Mouse (Mus musculus) lung, adult 18-20 months (tissue): ENCODE measurements around the gene Apobr.

ENCODE experiments used
- DNase-seq, 2 experiments: peaks; one replicate each; pipeline ENCODE4 v3.0.0; 2022; ENCODE audit warnings: mixed read lengths in 2 of 2

Gene Apobr

GRCm38 (mm10) chr7:126584506-126584977, at the start of gene Apobr:
Gene Apobr (plus strand): TSS chr7:126584942.
- DNase-seq: peak; percentile 60 to 63

DNA sequence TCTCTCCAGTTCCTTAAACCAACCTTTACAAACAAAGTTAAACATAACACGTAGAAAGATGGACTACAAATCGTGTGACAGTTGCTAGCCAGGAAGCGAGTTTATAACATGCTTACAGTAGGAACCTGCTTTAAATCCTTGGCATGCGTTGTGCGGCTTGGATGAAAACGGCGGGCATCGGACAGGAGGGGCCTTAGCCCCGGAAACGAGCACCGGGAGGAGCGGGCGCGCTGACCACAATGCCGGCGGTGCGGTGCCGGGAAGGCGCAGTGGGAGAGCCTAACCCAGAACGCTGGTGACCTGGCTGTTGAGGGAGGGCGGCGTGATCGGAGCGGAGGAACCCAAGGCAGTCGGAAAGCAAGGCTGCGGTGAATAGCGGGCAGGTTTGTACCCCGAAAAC, 49.0 kb upstream of the Apobr start:
- DNase-seq: peak in 1 of 2 experiments; percentile 13

DNA sequence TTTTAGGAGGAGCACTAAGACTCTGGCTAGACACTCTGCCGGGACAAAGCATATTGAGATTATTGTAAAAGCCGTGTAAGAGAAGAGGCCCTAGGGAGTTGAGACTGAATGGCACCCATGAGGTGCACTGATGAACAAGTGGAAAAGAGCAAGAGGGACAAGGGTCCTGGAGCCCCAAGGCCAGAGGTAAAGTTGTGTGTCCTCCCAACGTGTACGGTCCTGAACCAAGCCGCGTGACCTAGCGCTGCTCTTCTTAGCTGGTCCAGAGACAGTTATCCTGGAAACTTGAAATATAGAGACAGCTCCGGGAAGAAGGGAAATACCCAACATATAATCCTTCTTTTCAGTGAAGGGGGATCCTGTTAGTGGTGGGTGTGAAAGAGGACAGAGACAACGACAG, 48.3 kb upstream of the Apobr start:
- no peak for DNase-seq

GRCm38 (mm10) chr7:126537820-126538585, 46.7 kb upstream of the Apobr start:
- no peak for DNase-seq

GRCm38 (mm10) chr7:126541661-126542060, 43.1 kb upstream of the Apobr start:
- DNase-seq: no peak

DNA sequence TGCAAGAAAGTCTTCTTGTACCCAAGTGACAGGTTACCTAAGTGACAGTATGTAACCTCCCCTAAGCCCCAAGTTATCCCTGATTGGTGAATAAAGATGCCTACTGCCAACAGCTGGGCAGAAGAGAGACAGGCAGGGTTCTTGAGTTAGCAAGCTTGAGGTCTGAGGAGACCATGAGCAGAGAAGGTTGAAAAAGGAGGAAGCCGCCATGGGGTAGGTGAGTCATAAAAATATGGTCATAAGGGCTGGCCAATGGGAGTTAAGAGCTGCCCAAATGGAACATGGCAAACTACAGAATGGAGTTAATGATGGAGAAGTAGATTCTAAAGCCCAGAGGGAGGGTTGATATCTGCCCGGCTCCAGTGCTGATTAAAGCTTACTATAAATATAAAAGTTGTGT, 39.1 kb upstream of the Apobr start:
- no peak for DNase-seq

- no peak for DNase-seq
These were observed 29.9 kb upstream of the Apobr start for GRCm38 (mm10) chr7:126554796-126555195.

GRCm38 (mm10) chr7:126556635-126557034, 28.1 kb upstream of the Apobr start:
- DNase-seq: no peak

GRCm38 (mm10) chr7:126565693-126566092, 19.0 kb upstream of the Apobr start:
- DNase-seq: no peak

- DNase-seq: peak; percentile 87 to 91
These were observed 18.5 kb upstream of the Apobr start, which contains the start of gene Eif3c for GRCm38 (mm10) chr7:126566094-126566765. Gene Eif3c (minus strand): TSS chr7:126566411.

DNA sequence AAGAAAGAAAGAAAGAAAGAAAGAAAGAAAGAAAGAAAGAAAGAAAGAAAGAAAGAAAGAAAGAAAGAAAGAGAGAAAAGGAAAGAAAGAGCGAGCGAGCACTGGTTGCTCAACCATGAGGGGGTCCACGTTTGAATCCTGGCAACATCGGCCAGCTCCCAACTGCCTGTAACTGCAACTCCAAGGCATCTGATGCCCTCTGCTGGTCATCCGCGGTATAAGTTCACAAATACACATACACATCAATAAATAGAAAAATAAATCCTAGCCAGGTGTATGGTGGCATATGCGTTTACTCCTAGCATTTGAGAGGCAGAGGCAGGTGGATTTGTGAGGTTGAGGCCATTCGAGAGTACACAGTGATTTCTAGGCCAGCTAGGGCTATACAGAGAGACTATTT, 7.8 kb upstream of the Apobr start:
- peak; percentile 40 to 56 for DNase-seq

- DNase-seq: peak; percentile 61 to 63
These were observed 5.6 kb upstream of the Apobr start for GRCm38 (mm10) chr7:126579172-126579571.

DNA sequence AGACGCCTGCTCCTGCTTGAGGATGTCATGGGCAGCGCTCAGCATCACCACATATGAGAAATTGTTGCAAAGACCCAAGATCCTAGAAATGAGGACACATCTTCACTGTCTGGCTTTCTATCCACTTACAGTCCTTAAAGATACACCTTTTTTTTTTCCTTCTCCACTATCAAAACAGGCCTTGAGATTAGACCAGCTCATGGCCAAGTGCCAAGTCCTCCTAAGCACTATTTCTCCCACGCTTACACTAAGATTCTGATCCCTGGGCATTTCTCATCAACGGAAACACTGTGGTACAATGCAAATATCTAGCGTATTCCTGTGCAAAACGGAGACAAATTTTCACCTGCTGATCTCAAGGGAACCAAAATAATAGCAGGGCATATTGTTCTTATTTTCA, 3.1 kb upstream of the Apobr start:
- no peak for DNase-seq

- DNase-seq: peak; percentile 49
These were observed 2.0 kb upstream of the Apobr start for GRCm38 (mm10) chr7:126582759-126583158.

DNA sequence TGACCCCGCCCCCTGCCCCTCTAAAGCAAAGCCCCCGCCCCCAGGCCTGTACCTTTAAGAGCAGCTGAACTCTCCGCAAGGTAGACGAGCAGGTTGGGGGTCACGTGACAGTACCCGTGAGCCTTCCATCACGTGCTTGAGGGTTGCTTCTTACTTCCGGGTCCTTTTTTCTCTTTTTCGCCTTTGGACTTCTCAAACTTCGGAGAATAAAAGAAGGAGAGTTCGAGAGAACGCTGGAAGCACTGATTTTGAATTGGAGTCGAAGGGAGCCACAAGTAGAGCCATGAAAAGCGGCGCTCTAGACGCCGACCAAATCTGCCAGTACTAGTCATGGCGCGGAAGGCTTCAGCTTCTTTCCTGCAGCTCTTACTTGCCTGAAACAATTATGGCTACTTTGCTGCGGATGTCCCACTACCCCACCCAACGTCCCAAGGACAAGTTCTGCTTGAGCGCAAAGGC, 1.5 kb upstream of the Apobr start:
- peak; percentile 88 to 90 for DNase-seq

- DNase-seq: no peak
These were observed 981 bp upstream of the Apobr start for GRCm38 (mm10) chr7:126583761-126584160.

DNA sequence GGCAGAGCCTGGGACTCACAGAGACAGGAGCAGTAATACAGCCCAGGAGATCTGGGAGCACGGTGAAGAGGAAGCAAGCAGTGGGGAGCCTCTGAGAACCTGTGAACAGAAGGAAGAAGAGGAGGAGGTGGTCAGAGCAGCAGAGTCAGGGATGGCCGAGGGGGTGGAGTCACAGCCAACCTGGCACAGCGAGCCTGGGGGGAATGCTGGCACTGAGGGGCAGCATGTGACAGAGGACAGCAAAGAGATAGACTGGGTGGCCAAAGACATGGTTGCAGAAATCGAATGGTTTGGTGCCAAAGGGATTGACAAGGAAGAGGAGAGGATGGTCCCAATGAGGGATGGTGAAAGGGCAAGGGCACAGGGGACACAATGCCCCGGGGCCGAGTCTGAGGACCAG, 975 bp downstream of the Apobr start, which contains the start of gene Cln3:
TSS of gene Cln3 (minus strand) at position 101 of the 400 bp plus-strand sequence.
- no peak for DNase-seq

DNA sequence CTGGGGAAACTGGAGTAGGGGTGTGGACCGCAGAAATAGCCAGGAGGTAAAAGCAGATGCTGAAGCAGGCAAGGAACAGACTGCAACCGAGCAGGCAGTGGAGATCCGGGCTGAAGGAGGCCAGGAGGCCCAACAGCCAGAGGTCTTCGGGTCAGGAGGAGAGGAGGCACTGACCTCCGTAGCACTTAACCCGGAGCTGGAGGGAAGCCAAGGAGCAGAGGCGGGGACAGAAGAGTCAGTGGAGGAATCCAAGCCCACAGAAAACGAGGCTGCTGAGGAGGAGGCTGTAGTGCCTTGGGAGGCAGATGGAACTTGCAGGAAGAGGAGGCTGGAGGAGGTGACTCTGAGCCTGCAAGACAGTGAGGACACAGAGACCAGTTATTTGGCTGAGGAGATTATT, 2.1 kb downstream of the Apobr start:
- DNase-seq: peak; percentile 79 to 80

DNA sequence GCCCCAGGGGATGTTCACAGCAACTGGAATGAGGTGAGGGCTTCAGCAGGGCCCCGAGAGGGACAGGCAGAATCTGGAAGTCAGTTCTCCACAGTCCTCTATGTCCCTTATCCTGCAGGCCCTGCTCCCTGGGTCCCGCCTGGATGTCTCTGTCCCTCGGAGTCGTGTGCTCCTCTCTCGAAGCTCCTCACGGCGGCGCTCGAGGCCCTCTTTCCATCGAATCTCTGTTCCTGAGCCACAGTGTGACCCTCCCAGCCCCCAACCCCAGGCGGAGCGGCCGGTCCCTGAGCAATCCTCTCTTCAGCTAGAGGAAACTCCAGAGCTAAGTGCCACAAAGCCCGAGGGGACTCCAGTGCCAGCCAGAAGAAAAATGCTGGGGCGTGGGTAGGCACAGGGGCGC, 3.0 kb downstream of the Apobr start:
- peak; percentile 63 to 74 for DNase-seq

GRCm38 (mm10) chr7:126594862-126595561, 10.3 kb downstream of the Apobr start, which contains the start of gene Il27:
Gene Il27 (minus strand): TSS chr7:126594941.
- no peak for DNase-seq

DNA sequence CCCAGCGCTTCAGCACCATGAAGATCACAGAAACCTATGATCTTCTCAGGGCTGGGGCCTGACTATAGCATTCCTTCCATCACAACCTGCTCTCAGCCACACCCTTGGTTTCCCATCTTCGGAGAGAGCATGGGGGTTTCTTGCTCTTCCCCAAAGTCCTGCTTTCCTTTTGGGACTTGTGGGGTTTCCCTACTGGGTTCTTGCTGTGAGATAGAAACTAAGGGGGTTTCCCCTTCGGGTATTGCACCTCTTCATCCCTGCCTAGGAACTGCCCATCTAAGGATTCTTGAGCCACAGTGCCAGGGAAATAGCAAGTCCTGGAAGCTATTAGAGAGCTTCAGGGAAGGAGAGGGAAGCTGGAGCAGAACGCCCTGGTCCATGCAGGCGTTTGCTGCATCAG, 11.1 kb downstream of the Apobr start:
- no peak for DNase-seq

- DNase-seq: no peak
These were observed 11.7 kb downstream of the Apobr start for GRCm38 (mm10) chr7:126596414-126596813.

DNA sequence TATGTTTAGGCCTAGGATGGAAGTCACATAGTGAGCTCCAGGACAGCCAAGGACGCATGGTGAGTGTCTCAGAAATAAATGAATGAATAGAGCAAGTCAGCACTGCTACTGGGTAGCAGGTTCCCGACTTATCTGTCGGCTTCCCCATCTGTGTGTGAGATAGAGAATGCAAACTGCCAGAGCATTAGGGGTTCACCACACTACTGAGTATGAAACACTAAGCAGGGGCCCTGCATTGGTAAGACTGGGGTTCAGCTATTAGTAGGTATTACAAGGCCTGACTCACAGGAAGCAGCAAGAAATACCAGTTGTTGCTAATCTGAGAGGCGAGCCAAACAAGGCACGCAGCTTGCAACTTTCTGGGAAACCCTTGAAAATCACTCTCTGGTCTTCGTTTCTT, 14.2 kb downstream of the Apobr start:
- no peak for DNase-seq
